Comparison of ENCODE assay signal across 14 mouse cellular contexts in the genomic region with DNA sequence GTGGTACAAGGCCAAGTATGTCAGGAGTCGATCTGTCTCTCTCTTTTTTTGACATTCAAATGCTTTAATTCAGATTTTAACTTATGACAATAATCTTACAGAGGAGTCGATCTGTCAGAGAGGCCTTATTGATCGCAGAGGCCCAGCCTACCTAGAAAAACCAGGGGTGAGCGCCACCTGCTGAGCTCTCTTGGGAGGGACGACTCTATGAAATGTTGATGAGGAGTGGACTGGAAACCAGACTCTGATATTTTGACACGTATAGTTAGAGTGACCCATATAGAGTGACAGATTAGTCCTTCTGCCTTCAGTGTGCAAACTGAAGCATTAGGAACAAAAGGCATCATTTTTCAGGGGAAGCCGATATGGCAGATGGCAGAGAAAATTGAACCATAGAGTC.
DNase-seq lines count a peak whose midpoint lies in the region; ATAC-seq and TF ChIP-seq lines count a peak whose summit lies in the region.
"Had no signal": no experiment of that assay in that cellular context is flagged by ENCODE, and none has a peak within 500 bp of the region (broad histone marks: within the 10 kb centered on the region; RNA-seq: fewer than 3 reads in every experiment).

No protein-coding gene starts in this region.

- no peak overlapping the region for H3K4me2 ChIP-seq in kidney, postnatal 0 days (ENCODE audit: low read length)
- no peak overlapping the region for H3K4me2 ChIP-seq in stomach, postnatal 0 days (replicated peaks; ENCODE audit: low read depth)
- H3K4me2 ChIP-seq: lung, embryonic 15.5 days; neural tube, embryonic 12.5 days had no signal

- ATAC-seq in kidney, postnatal 0 days (replicated peaks; ENCODE audit: low FRiP score, low read depth), result no peak
- no peak for ATAC-seq in stomach, postnatal 0 days (ENCODE audit: low FRiP score, low TSS enrichment)

- no peak overlapping the region for H3K9ac ChIP-seq in kidney, postnatal 0 days (ENCODE audit: low read depth, low read length)
- no peak overlapping the region for H3K9ac ChIP-seq in stomach, postnatal 0 days (ENCODE audit: low read length)
- H3K9ac ChIP-seq: lung, embryonic 15.5 days; neural tube, embryonic 12.5 days had no signal

- peak; percentile 39 to 50 for DNase-seq in cerebellum, postnatal 14 days
- no peak for DNase-seq in cerebellum, postnatal 36 days
- DNase-seq in kidney, postnatal 0 days (ENCODE audit: low spot score), result no peak
- DNase-seq in kidney, postnatal 25 days, result no peak
- DNase-seq in retina, embryonic 14.5 days (ENCODE audit: low spot score), result peak; percentile 62
- DNase-seq in retina, postnatal 1 day, result no peak
- no peak for DNase-seq in stomach, postnatal 0 days (ENCODE audit: low spot score)
- no peak for DNase-seq in B cell, adult 2 months
- DNase-seq: kidney, adult 8-10 months; thymus, adult 2 months had no signal

- TF ChIP-seq EP300 in stomach, postnatal 0 days (optimal IDR thresholded peaks at IDR 0.05), result no peak

- H3K27me3 ChIP-seq in kidney, postnatal 0 days (ENCODE audit: insufficient read depth, low read length), result no peaks in the 10 kb centered on the region
- no peaks in the 10 kb centered on the region for H3K27me3 ChIP-seq in stomach, postnatal 0 days (ENCODE audit: control insufficient read depth, insufficient read depth, low read length)
- H3K27me3 ChIP-seq: lung, embryonic 15.5 days; neural tube, embryonic 12.5 days had no signal

- H3K36me3 ChIP-seq in kidney, postnatal 0 days (ENCODE audit: insufficient read depth, low read length), result no peaks in the 10 kb centered on the region
- H3K36me3 ChIP-seq in stomach, postnatal 0 days (ENCODE audit: control insufficient read depth, insufficient read depth, low read length), result no peaks in the 10 kb centered on the region
- H3K36me3 ChIP-seq: limb, embryonic 10.5 days; lung, embryonic 15.5 days; midbrain, embryonic 10.5 days; neural tube, embryonic 12.5 days had no signal

- H3K27ac ChIP-seq in kidney, postnatal 0 days, result no peak overlapping the region
- no peak overlapping the region for H3K27ac ChIP-seq in stomach, postnatal 0 days (replicated peaks)
- H3K27ac ChIP-seq: limb, embryonic 10.5 days; lung, embryonic 15.5 days; midbrain, embryonic 10.5 days; neural tube, embryonic 12.5 days had no signal

- H3K9me3 ChIP-seq in kidney, postnatal 0 days (replicated peaks; ENCODE audit: low read length), result no peaks in the 10 kb centered on the region
- no peaks in the 10 kb centered on the region for H3K9me3 ChIP-seq in stomach, postnatal 0 days (ENCODE audit: control insufficient read depth, low read length)
- H3K9me3 ChIP-seq: limb, embryonic 10.5 days; lung, embryonic 15.5 days; midbrain, embryonic 10.5 days; neural tube, embryonic 12.5 days had no signal

- no peaks in the 10 kb centered on the region for H3K4me1 ChIP-seq in kidney, postnatal 0 days (replicated peaks; ENCODE audit: insufficient read depth, low read length)
- H3K4me1 ChIP-seq in stomach, postnatal 0 days (replicated peaks; ENCODE audit: control insufficient read depth, insufficient read depth), result no peaks in the 10 kb centered on the region

- no peak overlapping the region for H3K4me3 ChIP-seq in kidney, postnatal 0 days (replicated peaks; ENCODE audit: low read depth, low read length)
- no peak overlapping the region for H3K4me3 ChIP-seq in stomach, postnatal 0 days (ENCODE audit: low read depth, low read length)
- H3K4me3 ChIP-seq: limb, embryonic 10.5 days; lung, embryonic 15.5 days; midbrain, embryonic 10.5 days; neural tube, embryonic 12.5 days had no signal

- TF ChIP-seq CTCF in kidney, postnatal 0 days (IDR thresholded peaks at IDR 0.05; ENCODE audit: low read depth), result peak; percentile 37; the same call in 1 of the 2 replicates
- peak; percentile 20; the same call in 1 of the 2 replicates for TF ChIP-seq CTCF in stomach, postnatal 0 days (IDR thresholded peaks at IDR 0.05; ENCODE audit: low read depth)

- WGBS in kidney, postnatal 0 days, result 75% methylated on average over 7 of the region's 7 CpGs
- 60% methylated on average over 7 of the region's 7 CpGs for WGBS in stomach, postnatal 0 days

Comparison
In these comparisons a context has a peak if more than half of its experiments do, and no peak if none do; other contexts are left out.
1. DNase-seq: peak in cerebellum, postnatal 14 days (2 of 2) and retina, embryonic 14.5 days (single experiment); none in cerebellum, postnatal 36 days (0 of 2), kidney, postnatal 0 days (single experiment), kidney, postnatal 25 days (0 of 2), retina, postnatal 1 day (single experiment), stomach, postnatal 0 days (single experiment) and B cell, adult 2 months (0 of 2).